In the genomic region with DNA sequence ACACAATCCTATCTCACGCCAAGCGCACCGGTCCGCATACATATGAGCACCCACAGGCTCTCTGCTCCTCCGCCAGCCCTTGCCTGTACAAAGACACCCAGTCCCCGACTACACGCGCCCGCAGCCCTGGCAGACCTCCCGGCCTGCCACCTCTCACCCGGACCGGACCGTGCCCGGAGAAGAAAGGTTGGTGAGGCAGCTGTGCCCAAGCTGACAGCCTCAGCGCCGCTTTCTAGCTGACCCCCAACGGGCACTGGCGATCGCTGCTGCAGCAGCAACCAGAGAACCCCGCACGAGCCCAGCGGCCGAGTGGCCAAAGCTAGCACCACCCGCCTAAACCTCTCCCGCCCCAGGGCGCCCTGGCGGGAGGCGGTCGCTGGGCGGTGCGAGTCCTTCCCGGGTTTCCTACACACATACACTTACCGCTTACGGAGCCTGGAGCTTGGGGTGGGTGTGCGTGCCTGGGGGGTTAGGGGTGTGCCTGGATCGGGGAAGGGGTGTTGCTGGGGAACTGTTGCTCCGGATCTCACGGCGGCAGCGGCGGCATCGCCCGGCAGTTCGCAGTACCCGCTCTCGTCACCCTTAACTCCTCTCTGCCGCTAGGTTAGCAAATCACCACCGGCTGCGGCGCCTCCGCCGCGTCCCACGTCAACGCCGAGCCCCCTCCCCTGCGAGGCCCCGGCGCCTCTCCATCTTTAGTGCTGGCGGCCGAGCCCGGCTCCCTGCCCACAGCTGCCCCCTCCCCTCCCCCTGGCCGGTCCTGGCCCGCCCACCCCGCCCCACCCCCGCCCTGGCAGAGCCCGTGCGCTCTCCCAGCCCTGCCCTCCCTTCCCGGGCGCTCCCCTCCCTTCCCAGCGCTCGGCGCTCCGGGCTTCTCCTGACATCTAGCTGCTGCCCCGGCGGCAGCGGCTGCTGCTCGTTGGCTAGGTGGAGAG, we compare ENCODE assay signal across 8 mouse cellular contexts. TPM values are rescaled to one million over a fixed set of nuclear protein-coding genes. Genes with fewer than 3 reads are reported as not detected.
DNase-seq lines count a peak whose midpoint lies in the region; ATAC-seq and TF ChIP-seq lines count a peak whose summit lies in the region.

A gene (minus strand): TSS at position 592 of the 935 bp plus-strand sequence.

- peak within 1 kb of the TSS; percentile 96 for H3K4me2 ChIP-seq in embryonic facial prominence, embryonic 14.5 days (ENCODE audit: low read depth, low read length)
- peak within 1 kb of the TSS; percentile 97 for H3K4me2 ChIP-seq in limb, embryonic 14.5 days (replicated peaks; ENCODE audit: low read depth, low read length, severe bottlenecking)
- H3K4me2 ChIP-seq in midbrain, embryonic 14.5 days (ENCODE audit: low read length) = peak within 1 kb of the TSS; percentile 99

- no peak for ATAC-seq in erythroblast, adult 5-6 weeks (replicated peaks; ENCODE audit: low FRiP score, poor library complexity, severe bottlenecking)
- peak; percentile 89 for ATAC-seq in embryonic facial prominence, embryonic 14.5 days (ENCODE audit: low read depth)
- peak; percentile 82 for ATAC-seq in limb, embryonic 14.5 days (ENCODE audit: low FRiP score, low read depth)
- peak; percentile 85 for ATAC-seq in midbrain, embryonic 14.5 days (ENCODE audit: low FRiP score, low TSS enrichment)

- TF ChIP-seq POLR2A in limb, embryonic 14.5 days (IDR thresholded peaks at IDR 0.05; ENCODE audit: borderline replicate concordance, extremely low read depth, insufficient read depth, insufficient read length) = 0 out of 2 replicates have a peak, but pooled peaks have one; percentile 10

- H3K27ac ChIP-seq in embryonic facial prominence, embryonic 14.5 days (replicated peaks; ENCODE audit: low read depth, low read length) = no peak within 1 kb of the TSS
- no peak within 1 kb of the TSS for H3K27ac ChIP-seq in limb, embryonic 14.5 days (replicated peaks; ENCODE audit: low read depth, low read length)
- peak within 1 kb of the TSS; percentile 70 for H3K27ac ChIP-seq in midbrain, embryonic 14.5 days (replicated peaks; ENCODE audit: low read depth, low read length)

- H3K27me3 ChIP-seq in erythroblast, embryonic 14.5 days (ENCODE audit: control insufficient read depth) = peaks cover 83% of the 10 kb centered on the region
- H3K27me3 ChIP-seq in embryonic facial prominence, embryonic 14.5 days (replicated peaks; ENCODE audit: control insufficient read depth, insufficient read depth, low read length) = peaks cover 70% of the 10 kb centered on the region
- H3K27me3 ChIP-seq in limb, embryonic 14.5 days (ENCODE audit: control insufficient read depth, insufficient read depth, low read length) = peaks cover 70% of the 10 kb centered on the region
- H3K27me3 ChIP-seq in midbrain, embryonic 14.5 days (ENCODE audit: control insufficient read depth, insufficient read depth, low read length) = peaks cover 11% of the 10 kb centered on the region

- WGBS in embryonic facial prominence, embryonic 14.5 days = 2% methylated on average over 21 of the region's 78 CpGs
- WGBS in limb, embryonic 14.5 days = under 1% methylated on average over 44 of the region's 78 CpGs
- under 1% methylated on average over 72 of the region's 78 CpGs for WGBS in midbrain, embryonic 14.5 days

- peak within 1 kb of the TSS; percentile 45 for H3K4me3 ChIP-seq in erythroblast, embryonic 14.5 days (replicated peaks)
- H3K4me3 ChIP-seq in embryonic facial prominence, embryonic 14.5 days (ENCODE audit: low read depth, low read length) = peak within 1 kb of the TSS; percentile 61
- H3K4me3 ChIP-seq in limb, embryonic 14.5 days (replicated peaks; ENCODE audit: low read length) = peak within 1 kb of the TSS; percentile 55
- peak within 1 kb of the TSS; percentile 68 for H3K4me3 ChIP-seq in midbrain, embryonic 14.5 days (replicated peaks; ENCODE audit: low read depth, low read length)

- peak; percentile 86 for DNase-seq in embryonic facial prominence, embryonic 14.5 days (ENCODE audit: low spot score)
- DNase-seq in heart, adult 8-10 months (ENCODE audit: low spot score) = peak; percentile 87
- peak; percentile 79 for DNase-seq in kidney, adult 9 months
- DNase-seq in limb, embryonic 14.5 days (ENCODE audit: low spot score) = peak; percentile 57
- DNase-seq in midbrain, embryonic 14.5 days = peak; percentile 93
- peak; percentile 31 to 68 for DNase-seq in spleen, postnatal 4 days (ENCODE audit: low spot score in 2 of 2)

- H3K9me3 ChIP-seq in erythroblast, embryonic 14.5 days (ENCODE audit: control insufficient read depth, low read length) = no peaks in the 10 kb centered on the region; the same call in 1 of the 2 replicates
- no peaks in the 10 kb centered on the region for H3K9me3 ChIP-seq in embryonic facial prominence, embryonic 14.5 days (ENCODE audit: control insufficient read depth, low read length)
- H3K9me3 ChIP-seq in limb, embryonic 14.5 days (ENCODE audit: control insufficient read depth, low read length) = no peaks in the 10 kb centered on the region
- no peaks in the 10 kb centered on the region for H3K9me3 ChIP-seq in midbrain, embryonic 14.5 days (ENCODE audit: control insufficient read depth, low read length)

- peaks cover 13% of the 10 kb centered on the region for H3K4me1 ChIP-seq in erythroblast, embryonic 14.5 days (ENCODE audit: control insufficient read depth)
- H3K4me1 ChIP-seq in embryonic facial prominence, embryonic 14.5 days (ENCODE audit: control insufficient read depth, insufficient read depth, low read length) = peaks cover 11% of the 10 kb centered on the region
- H3K4me1 ChIP-seq in limb, embryonic 14.5 days (ENCODE audit: control insufficient read depth, insufficient read depth, low read length) = peaks cover 20% of the 10 kb centered on the region
- H3K4me1 ChIP-seq in midbrain, embryonic 14.5 days (ENCODE audit: control insufficient read depth, insufficient read depth, low read length) = peaks cover 26% of the 10 kb centered on the region; the same call in 1 of the 2 replicates

- H3K9ac ChIP-seq in embryonic facial prominence, embryonic 14.5 days (ENCODE audit: low read depth, low read length) = peak within 1 kb of the TSS; percentile 63
- H3K9ac ChIP-seq in limb, embryonic 14.5 days (ENCODE audit: low read depth, low read length, severe bottlenecking) = peak within 1 kb of the TSS; percentile 52
- peak within 1 kb of the TSS; percentile 67 for H3K9ac ChIP-seq in midbrain, embryonic 14.5 days (replicated peaks; ENCODE audit: low read length)

- no peaks in the 10 kb centered on the region for H3K36me3 ChIP-seq in erythroblast, embryonic 14.5 days (ENCODE audit: control insufficient read depth)
- H3K36me3 ChIP-seq in embryonic facial prominence, embryonic 14.5 days (ENCODE audit: control insufficient read depth, insufficient read depth, low read length) = no peaks in the 10 kb centered on the region
- no peaks in the 10 kb centered on the region for H3K36me3 ChIP-seq in limb, embryonic 14.5 days (ENCODE audit: control insufficient read depth, insufficient read depth, low read length)
- no peaks in the 10 kb centered on the region for H3K36me3 ChIP-seq in midbrain, embryonic 14.5 days (ENCODE audit: control insufficient read depth, insufficient read depth, low read length)

RNA-seq across cellular contexts. Expression of the gene that starts here (rescaled TPM):
- polyA plus RNA-seq in erythroblast, embryonic 14.5 days (2012) = 0.02 TPM in 2 replicates
- 1.7 and 2.9 TPM in 2 replicates for total RNA-seq in erythroblast, adult 5-6 weeks (2015; ENCODE audit: low replicate concordance)
- 0.77 and 1.8 TPM in 2 replicates for total RNA-seq in erythroblast, adult 5-6 weeks (2017; ENCODE audit: low replicate concordance)
- 2.2 and 4.1 TPM in 2 replicates for polyA plus RNA-seq in embryonic facial prominence, embryonic 14.5 days (2014; fragmentation: Nextera tagmentation; extraction: Ambion mirVana)
- 100 to 1,000 TPM; 105 to 204 (median 152) TPM for total RNA-seq in heart, adult 8-10 months (2022)
- polyA plus RNA-seq in limb, embryonic 14.5 days (2012; rRNA removed) = 0.60 and 0.91 TPM in 2 replicates
- polyA plus RNA-seq in limb, embryonic 14.5 days (2014; fragmentation: Nextera tagmentation; extraction: Ambion mirVana) = 1.3 and 1.9 TPM in 2 replicates
- polyA plus RNA-seq in midbrain, embryonic 14.5 days (2014; fragmentation: Nextera tagmentation; extraction: Ambion mirVana) = 6.0 and 7.0 TPM in 2 replicates

Comparison
In these comparisons a context has a peak if more than half of its experiments do, and no peak if none do; other contexts are left out.
1. RNA of the gene that starts here (total RNA-seq): 105 to 204 TPM in heart, adult 8-10 months; 0.77 to 2.9 TPM in erythroblast, adult 5-6 weeks; every median in the first group is over 10 times any median in the second.
2. Peak in every context shown above with its lines, with median percentiles within 50 percentile points of each other: H3K4me3 ChIP-seq, DNase-seq, H3K4me2 ChIP-seq and H3K9ac ChIP-seq.